ENCODE assay signal across 35 mouse cellular contexts in genomic region chr7:49822028-49822427, GRCm38 (mm10). TPM values are rescaled to one million over a fixed set of nuclear protein-coding genes. Genes with fewer than 3 reads are reported as not detected.
DNase-seq lines count a peak whose midpoint lies in the region; ATAC-seq and TF ChIP-seq lines count a peak whose summit lies in the region.
"Had no signal": no experiment of that assay in that cellular context is flagged by ENCODE, and none has a peak within 500 bp of the region (broad histone marks: within the 10 kb centered on the region; RNA-seq: fewer than 3 reads in every experiment).

No protein-coding gene starts in this region.

- no peak overlapping the region for H3K9ac ChIP-seq in heart, embryonic 12.5 days
- H3K9ac ChIP-seq in neural tube, embryonic 13.5 days: no peak overlapping the region
- H3K9ac ChIP-seq: embryonic facial prominence, embryonic 12.5 days; forebrain, embryonic 15.5 days; hindbrain, embryonic 15.5 days; kidney, embryonic 15.5 days; liver, embryonic 14.5 days; midbrain, embryonic 13.5 days; stomach, embryonic 15.5 days had no signal

- H3K4me3 ChIP-seq in heart, embryonic 12.5 days: no peak overlapping the region
- H3K4me3 ChIP-seq in heart, embryonic 10.5 days: no peak overlapping the region
- H3K4me3 ChIP-seq in neural tube, embryonic 13.5 days: no peak overlapping the region
- no peak overlapping the region for H3K4me3 ChIP-seq in myocyte
- H3K4me3 ChIP-seq: embryonic facial prominence, embryonic 12.5 days; forebrain, embryonic 10.5 days; forebrain, embryonic 15.5 days; hindbrain, embryonic 15.5 days; kidney, embryonic 15.5 days; layer of hippocampus, adult 2 months; midbrain, embryonic 13.5 days; stomach, embryonic 15.5 days had no signal

- H3K4me1 ChIP-seq in heart, embryonic 12.5 days (replicated peaks): peaks cover 9% of the 10 kb centered on the region
- peaks cover 8% of the 10 kb centered on the region for H3K4me1 ChIP-seq in heart, embryonic 10.5 days
- peaks cover 26% of the 10 kb centered on the region for H3K4me1 ChIP-seq in neural tube, embryonic 13.5 days (replicated peaks)
- H3K4me1 ChIP-seq: forebrain, embryonic 15.5 days; kidney, embryonic 15.5 days; stomach, embryonic 15.5 days had no signal

- WGBS in heart, embryonic 12.5 days: 38% methylated on average over 2 of the region's 2 CpGs
- 62% methylated on average over 2 of the region's 2 CpGs for WGBS in heart, embryonic 10.5 days
- WGBS in neural tube, embryonic 13.5 days: 84% methylated on average over 2 of the region's 2 CpGs

- H3K27ac ChIP-seq in heart, embryonic 12.5 days (ENCODE audit: poor library complexity, severe bottlenecking): 0 out of 2 replicates have a peak overlapping the region, but pooled peaks have one; percentile 8
- H3K27ac ChIP-seq in heart, embryonic 10.5 days: no peak overlapping the region
- peak overlapping the region; percentile 59; the same call in 1 of the 2 replicates for H3K27ac ChIP-seq in neural tube, embryonic 13.5 days (replicated peaks)
- H3K27ac ChIP-seq: embryonic facial prominence, embryonic 12.5 days; forebrain, embryonic 10.5 days; forebrain, embryonic 15.5 days; hindbrain, embryonic 15.5 days; kidney, embryonic 15.5 days; layer of hippocampus, adult 2 months; liver, embryonic 14.5 days; macrophage; midbrain, embryonic 13.5 days; stomach, embryonic 15.5 days had no signal

- H3K27me3 ChIP-seq in heart, embryonic 12.5 days (replicated peaks): no peaks in the 10 kb centered on the region
- no peaks in the 10 kb centered on the region for H3K27me3 ChIP-seq in heart, embryonic 10.5 days (ENCODE audit: insufficient read depth, poor library complexity, severe bottlenecking)
- no peaks in the 10 kb centered on the region for H3K27me3 ChIP-seq in neural tube, embryonic 13.5 days
- H3K27me3 ChIP-seq in myocyte (ENCODE audit: control insufficient read depth, insufficient read depth, insufficient read length): no peaks in the 10 kb centered on the region
- H3K27me3 ChIP-seq: embryonic facial prominence, embryonic 12.5 days; forebrain, embryonic 15.5 days; hindbrain, embryonic 15.5 days; kidney, embryonic 15.5 days; midbrain, embryonic 13.5 days; Patski; stomach, embryonic 15.5 days had no signal

- H3K4me2 ChIP-seq in heart, embryonic 12.5 days: no peak overlapping the region
- no peak overlapping the region for H3K4me2 ChIP-seq in neural tube, embryonic 13.5 days
- H3K4me2 ChIP-seq in myocyte (ENCODE audit: low read depth): no peak overlapping the region
- H3K4me2 ChIP-seq: embryonic facial prominence, embryonic 12.5 days; forebrain, embryonic 15.5 days; heart, embryonic 11.5 days; hindbrain, embryonic 15.5 days; kidney, embryonic 15.5 days; midbrain, embryonic 13.5 days; stomach, embryonic 15.5 days had no signal

- TF ChIP-seq POLR2A in myocyte (IDR thresholded peaks at IDR 0.05; ENCODE audit: insufficient read length, low read depth): no peak

- DNase-seq in heart, embryonic 10.5 days (ENCODE audit: low spot score): no peak
- no peak for DNase-seq in neural tube, embryonic 10.5 days (ENCODE audit: extremely low spot score, low spot score)
- DNase-seq in testis, postnatal 14 days (ENCODE audit: low spot score): no peak
- no peak for DNase-seq in urinary bladder, postnatal 4 days (ENCODE audit: low spot score in 2 of 2)
- DNase-seq: adrenal gland, postnatal 14 days; cerebellum, adult 11-12 months; cerebellum, adult 9-11 months; embryo, embryonic 11 days; gastrocnemius, postnatal 14 days; heart, postnatal 10 days; kidney, adult 18-20 months; kidney, postnatal 25 days; left cerebral cortex, postnatal 4 days; liver; lung, adult 2 months; lung, postnatal 10 days; retina, postnatal 1 day; right cerebral cortex, postnatal 14 days; thymus, adult 18-20 months; thymus, postnatal 25 days had no signal

- no peaks in the 10 kb centered on the region for H3K9me3 ChIP-seq in heart, embryonic 12.5 days (replicated peaks)
- no peaks in the 10 kb centered on the region for H3K9me3 ChIP-seq in heart, embryonic 10.5 days
- no peaks in the 10 kb centered on the region for H3K9me3 ChIP-seq in neural tube, embryonic 13.5 days
- H3K9me3 ChIP-seq: embryonic facial prominence, embryonic 12.5 days; forebrain, embryonic 10.5 days; forebrain, embryonic 15.5 days; hindbrain, embryonic 15.5 days; kidney, embryonic 15.5 days; midbrain, embryonic 13.5 days; stomach, embryonic 15.5 days had no signal

- H3K79me2 ChIP-seq in myocyte (ENCODE audit: control insufficient read depth, insufficient read depth): no peaks in the 10 kb centered on the region

- no peak overlapping the region for H3ac ChIP-seq in myocyte (ENCODE audit: control insufficient read depth, insufficient read length)

- ATAC-seq in heart, embryonic 12.5 days (ENCODE audit: insufficient number of reproducible peaks, low FRiP score): no peak
- no peak for ATAC-seq in neural tube, embryonic 13.5 days (ENCODE audit: low read depth)
- ATAC-seq: forebrain, embryonic 15.5 days; midbrain, embryonic 13.5 days; Patski had no signal

- H3K36me3 ChIP-seq in heart, embryonic 12.5 days: peaks cover 30% of the 10 kb centered on the region
- H3K36me3 ChIP-seq in heart, embryonic 10.5 days: peaks cover 22% of the 10 kb centered on the region
- H3K36me3 ChIP-seq in neural tube, embryonic 13.5 days: peaks cover 14% of the 10 kb centered on the region; the same call in 1 of the 2 replicates
- H3K36me3 ChIP-seq in myocyte (ENCODE audit: control insufficient read depth, insufficient read depth): peaks cover 23% of the 10 kb centered on the region

TF ChIP-seq in myocyte, 11 proteins besides CTCF, POLR2A, EP300 and RAD21:
- no peak for TF ChIP-seq MYOG (IDR thresholded peaks at IDR 0.05; ENCODE audit: control insufficient read depth in 1 of 3, insufficient read depth in 1 of 3, insufficient read length in 2 of 3, low read depth in 2 of 3)
- TF ChIP-seq E2F4 (IDR thresholded peaks at IDR 0.05; ENCODE audit: insufficient read depth): no peak
- TF ChIP-seq CEBPB (IDR thresholded peaks at IDR 0.05; ENCODE audit: insufficient read depth, poor library complexity, severe bottlenecking): peak; percentile 67; the same call in 1 of the 2 replicates
- TF ChIP-seq TCF3 (IDR thresholded peaks at IDR 0.05; ENCODE audit: insufficient read length, low read depth): no peak

RNA-seq across cellular contexts. Expression of gene Prmt3, which starts 43.9 kb away (rescaled TPM):
- polyA plus RNA-seq in heart, embryonic 12.5 days (2016; fragmentation: Nextera tagmentation; extraction: Ambion mirVana): 53.8 and 59.1 TPM in 2 replicates
- 65.2 and 69.7 TPM in 2 replicates for polyA plus RNA-seq in heart, embryonic 10.5 days (2016; fragmentation: Nextera tagmentation; extraction: Ambion mirVana)
- polyA plus RNA-seq in neural tube, embryonic 13.5 days (2015; fragmentation: Nextera tagmentation; extraction: Ambion mirVana): 48.2 and 53.4 TPM in 2 replicates
- polyA plus RNA-seq in myocyte (2012; fragmentation: generic; extraction: Trizol): 20.3 TPM
